Mouse (Mus musculus) c-Kit-positive CD71-positive TER-119-positive erythroid progenitor cells, embryonic 14.5 days (primary cell): Measurements from ENCODE around the gene Aldh1l2.
"Not testable (repeated sequence)": the region's sequence is repeated elsewhere in the genome, so short reads cannot be mapped to it uniquely, and the experiment has no call there.

Experiments used
- DNase-seq: peaks from one replicate; pipeline ENCODE4 v3.0.0-alpha.2; 2013; ENCODE audit warnings: low spot score

Aldh1l2 gene

DNA sequence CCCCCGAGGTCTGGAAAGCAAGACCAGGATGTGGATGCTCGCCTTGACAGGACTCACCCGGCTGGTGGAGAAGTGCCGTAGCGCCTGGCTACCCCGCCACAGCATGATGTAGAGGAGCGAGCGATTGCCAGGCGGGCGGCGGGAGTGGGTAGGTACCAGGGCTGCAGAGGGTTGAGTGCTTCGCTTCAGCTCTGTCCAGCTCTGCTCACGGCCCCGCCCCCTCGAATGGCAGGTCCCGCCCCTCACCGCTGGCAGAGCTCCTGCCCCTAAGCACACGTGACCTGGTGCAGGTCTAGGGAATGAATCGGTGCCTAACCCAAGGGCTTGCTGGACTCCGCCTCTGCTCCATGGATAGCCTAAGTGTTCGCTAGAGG, at the start of gene Aldh1l2:
Gene Aldh1l2 (minus strand): TSS at position 231 of the 374 bp plus-strand sequence.
- no peak for DNase-seq

DNA sequence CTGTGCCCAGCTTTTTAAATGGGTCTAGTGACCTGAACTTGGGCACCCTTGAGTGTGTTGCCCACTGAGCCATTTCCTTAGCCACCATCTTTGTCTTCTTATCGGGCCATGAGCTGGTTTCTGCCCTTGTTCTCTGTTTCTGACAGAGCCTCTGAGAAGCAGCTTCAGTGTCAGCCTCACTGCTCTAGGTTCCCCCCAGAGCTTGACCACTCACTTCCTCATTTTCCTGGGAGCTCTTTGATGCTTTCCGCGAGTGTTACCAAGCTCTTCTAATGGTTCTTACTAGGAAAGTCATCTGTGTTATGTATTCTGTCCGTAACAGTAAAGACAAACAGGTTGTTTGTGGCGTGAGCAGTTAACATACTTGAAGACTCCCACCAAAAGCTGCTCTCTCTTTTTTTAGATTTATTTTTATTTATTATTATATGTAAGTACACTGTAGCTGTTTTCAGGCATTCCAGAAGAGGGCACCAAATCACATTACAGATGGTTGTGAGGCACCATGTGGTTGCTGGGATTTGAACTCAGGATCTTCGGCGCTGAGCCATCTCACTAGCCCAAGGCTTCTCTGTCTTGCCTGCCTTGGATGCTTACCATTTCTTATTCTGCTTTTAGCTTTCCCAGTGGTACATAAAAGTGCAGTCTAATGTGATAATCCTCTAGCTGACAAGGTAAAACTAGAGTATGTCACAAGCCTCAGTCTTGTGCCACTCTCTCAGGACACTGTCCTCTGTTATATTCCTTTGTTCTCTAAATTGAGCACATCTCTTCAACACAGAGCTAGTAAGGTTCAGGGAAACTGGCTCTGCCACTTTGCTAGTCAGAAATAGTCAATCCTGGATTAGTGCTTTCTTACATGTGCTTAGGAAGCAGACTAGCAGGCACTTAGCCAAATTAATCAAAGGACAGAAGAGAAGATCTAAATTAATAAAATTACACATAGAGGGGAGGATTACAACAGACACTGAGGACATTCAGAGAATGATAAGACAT, 31.8 kb upstream of the Aldh1l2 start:
- no peak for DNase-seq

DNA sequence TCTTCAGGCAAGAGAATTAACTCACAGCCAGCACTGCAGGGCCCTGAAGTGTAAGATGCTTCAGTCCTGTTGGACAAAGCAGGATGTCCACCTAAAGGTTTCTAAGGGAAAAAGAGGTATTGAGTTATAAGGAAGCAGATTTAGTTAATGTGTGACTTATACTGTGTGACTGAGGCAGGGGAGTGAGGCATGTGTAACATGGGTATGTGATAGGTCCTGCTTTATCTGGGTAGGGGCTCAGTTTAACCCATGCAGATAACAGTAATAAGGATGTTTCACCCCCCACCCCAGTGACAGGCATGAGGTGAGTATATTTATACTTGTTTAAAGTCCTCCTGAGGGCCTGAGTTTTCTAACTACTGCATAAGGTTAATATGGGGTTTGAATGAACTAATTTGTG, 29.1 kb upstream of the Aldh1l2 start:
- DNase-seq: no peak

- DNase-seq: no peak
Observed at GRCm38 (mm10) chr10:83545341-83545740, 11.4 kb upstream of the Aldh1l2 start.

GRCm38 (mm10) chr10:83544103-83544479, 10.2 kb upstream of the Aldh1l2 start:
- peak; percentile 30 for DNase-seq

DNA sequence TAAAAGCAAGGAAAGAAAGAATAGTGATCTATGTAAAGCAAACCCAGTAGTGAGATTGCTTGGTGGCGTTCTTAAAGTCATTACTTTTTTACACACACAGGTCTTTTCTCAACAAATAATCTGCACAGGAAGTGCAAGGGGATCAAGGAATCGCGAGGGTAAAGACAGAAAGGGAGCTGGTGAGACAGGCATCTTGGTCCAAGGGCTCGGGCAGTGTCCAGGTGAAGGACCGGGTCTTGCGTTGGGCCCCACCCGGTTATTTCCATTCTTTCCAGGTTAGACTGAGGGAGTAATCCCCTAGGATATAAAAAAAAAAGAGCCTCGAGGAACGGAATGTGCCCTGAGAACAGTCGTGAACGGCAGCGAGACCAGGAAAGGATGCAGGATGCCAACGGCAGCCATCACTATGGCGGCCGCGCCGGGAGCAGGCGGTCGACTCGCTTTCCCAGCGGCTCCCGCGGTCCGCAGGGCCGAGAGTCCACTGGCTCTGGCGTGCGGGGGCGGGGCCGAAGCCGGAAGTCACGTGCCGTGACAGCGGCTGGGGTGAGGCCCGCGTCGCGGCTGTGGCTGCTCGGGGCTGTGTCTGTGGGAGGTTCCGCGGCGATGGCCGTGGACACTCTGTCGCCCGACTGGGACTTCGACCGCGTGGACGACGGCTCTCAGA, 9.6 kb upstream of the Aldh1l2 start, which contains the start of gene Washc4:
Gene Washc4 (plus strand): TSS at position 314 of the 664 bp plus-strand sequence.
- peak; percentile 83 for DNase-seq

DNA sequence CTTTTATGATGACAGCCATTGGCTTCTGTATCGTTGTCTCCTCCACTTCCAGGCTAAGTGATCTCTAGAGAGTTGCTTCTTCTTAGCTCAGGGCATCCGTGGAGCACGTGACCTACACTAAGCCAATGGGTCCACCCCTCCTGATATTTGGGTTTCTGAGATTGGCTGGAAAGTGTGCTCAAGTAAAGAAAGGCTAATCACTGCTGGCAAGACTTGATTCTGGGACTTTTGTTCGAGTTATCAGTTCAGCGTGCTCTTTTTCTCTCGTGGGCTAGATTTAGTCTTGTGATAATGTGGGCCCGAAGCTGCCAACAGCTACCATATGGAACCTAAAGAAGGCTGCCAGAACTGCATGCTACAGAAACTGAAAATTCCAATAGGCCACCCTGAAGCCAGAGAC, 8.3 kb upstream of the Aldh1l2 start:
- DNase-seq: no peak

DNA sequence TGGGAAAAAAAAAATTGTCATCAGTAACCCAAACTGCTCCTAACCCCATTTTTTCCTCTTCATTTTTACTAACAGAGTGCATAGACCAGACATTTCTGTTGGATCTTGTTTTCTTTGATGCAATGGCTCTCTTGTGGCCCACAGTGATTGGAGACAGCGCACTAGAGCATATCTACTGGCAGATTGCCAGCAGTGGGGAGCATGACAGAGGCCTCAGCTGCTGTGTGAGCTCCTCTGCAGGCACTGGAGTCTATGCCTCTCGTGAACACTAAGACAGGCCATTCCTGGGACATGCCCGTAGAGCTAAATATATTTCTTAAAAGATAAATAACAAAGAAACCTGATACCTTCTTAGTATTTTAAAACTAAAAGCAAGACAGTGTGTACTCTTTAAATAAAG, 6.2 kb upstream of the Aldh1l2 start:
- DNase-seq: no peak

DNA sequence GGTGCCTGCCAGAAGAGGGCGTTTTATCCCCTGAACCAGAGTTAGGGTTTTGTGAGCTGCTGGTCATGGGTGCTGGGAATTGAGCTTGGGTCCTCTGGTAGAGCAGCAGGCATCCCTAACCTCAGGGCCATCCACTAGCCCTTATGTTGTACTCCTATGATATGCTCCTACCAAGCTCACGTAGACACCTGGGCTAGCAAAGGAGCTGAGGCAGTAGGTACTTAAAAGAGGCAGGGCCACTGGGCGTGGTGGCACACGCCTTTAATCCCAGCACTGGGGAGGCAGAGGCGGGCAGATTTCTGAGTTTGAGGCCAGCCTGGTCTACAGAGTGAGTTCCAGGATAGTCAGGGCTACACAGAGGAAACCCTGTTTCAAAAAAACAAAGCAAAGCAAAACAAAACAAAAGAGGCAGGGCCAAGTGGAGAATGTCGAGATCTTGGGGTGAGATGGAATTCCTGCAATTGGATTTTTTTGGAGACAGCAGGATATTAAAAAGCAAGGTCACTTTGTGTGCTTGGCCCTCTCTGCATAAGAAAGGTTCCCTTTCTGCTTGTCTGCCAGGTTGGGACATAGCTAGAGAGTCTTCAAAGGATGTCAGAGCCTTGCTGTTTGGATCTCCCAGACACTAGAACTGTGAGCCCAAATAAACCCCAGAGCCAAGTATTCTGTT, 5.5 kb upstream of the Aldh1l2 start:
- DNase-seq: no peak

DNA sequence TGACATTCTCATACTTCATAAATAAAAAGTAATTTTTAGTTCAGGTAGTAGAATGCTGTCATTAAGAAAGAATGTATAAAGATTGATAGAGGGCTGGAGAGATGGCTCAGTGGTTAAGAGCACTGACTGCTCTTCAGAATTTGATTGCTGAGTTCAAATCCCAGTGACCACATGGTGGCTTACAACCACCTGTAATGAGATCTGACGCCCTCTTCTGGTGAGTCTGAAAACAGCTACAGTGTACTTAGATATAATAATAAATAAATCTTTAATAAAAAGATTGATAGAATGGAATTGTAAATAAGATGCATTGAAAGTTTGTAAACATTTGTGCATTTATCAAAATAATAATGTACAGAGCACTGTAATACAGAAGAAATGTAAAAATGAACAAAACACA, 2.5 kb upstream of the Aldh1l2 start:
- DNase-seq: no peak

DNA sequence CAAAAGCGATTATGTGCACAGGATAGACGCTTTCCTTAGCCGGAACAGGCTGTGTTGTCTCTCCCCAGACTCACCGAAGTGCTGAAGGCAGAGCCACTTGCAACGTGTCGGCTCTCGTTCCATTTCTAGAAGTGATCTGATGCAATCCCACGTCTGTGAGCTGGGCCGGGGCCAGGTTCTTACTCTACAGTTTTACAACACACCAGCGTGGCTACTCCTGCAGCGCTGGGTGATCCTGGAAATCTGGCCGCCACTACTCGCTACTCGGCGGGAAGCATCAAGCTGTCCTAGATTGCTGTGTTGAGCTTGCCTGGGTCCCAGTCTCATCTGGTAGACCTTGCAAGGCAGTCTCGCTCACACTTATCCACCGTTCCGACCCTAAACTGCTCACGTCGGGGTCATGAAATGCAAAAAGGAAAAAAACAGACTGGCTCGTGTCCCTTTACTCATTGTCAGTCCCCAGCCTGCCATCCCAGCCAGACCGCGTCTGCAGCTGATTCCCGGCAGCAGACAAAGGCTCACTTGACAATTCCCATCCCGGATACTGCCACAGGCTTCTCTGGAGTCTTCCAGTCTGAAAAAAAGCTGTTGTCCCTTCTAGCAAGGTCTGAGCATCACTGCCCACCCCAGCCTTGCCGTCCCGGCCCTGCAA, 556 bp downstream of the Aldh1l2 start:
- no peak for DNase-seq

GRCm38 (mm10) chr10:83530384-83530967, 3.5 kb downstream of the Aldh1l2 start:
- DNase-seq: no peak

DNA sequence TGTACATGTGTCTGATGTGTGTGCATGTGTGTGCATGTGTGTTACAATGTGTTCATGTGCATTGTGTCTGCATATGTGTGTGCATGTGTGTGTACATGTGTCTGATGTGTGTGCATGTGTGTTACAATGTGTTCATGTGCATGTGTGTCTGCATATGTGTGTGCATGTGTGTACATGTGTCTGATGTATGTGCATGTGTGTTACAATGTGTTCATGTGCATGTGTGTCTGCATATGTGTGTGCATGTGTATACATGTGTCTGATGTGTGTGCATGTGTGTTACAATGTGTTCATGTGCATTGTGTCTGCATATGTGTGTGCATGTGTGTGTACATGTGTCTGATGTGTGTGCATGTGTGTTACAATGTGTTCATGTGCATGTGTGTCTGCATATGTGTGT, 9.7 kb downstream of the Aldh1l2 start:
- not testable (repeated sequence) for DNase-seq

GRCm38 (mm10) chr10:83520990-83521389, 12.9 kb downstream of the Aldh1l2 start:
- no peak for DNase-seq

DNA sequence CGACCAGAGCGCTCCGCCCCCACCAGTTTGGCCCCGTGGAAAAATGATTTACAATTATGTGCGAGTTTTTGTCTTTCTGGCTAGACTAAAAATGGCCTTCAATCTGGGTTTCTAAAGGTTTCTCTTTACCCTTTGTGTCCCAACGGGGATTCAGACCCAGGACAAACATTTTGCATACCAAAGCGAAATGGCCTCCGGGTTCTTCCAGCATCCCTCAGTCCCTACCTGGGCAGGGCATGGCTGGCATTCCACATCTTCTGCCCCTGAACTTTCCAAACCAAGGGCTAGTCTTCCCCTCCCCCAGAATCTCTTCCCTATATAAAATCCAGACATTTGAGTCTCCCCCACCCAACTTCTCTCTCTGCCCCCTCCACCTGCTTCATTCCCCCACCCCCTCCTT, 20.2 kb downstream of the Aldh1l2 start:
- DNase-seq: no peak

DNA sequence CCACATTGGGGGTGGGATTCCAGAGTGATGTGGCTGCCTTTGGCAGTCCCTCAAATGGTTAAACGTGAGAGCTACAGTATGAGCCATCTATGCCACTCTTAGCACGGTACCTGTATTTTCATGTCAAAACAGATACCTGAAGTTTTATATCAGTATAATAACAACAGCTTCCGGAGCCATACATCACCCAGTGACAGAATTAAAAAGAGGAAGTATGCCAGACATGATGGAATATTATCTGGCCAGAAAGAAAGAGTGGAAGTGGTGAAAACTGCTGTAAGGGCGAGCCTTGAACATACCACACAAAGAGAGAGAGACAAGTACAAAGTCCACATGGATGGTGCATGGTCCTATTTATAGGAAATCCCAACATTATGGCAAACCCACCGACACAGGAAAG, 22.6 kb downstream of the Aldh1l2 start:
- no peak for DNase-seq

GRCm38 (mm10) chr10:83508962-83509660, 24.8 kb downstream of the Aldh1l2 start:
- no peak for DNase-seq

DNA sequence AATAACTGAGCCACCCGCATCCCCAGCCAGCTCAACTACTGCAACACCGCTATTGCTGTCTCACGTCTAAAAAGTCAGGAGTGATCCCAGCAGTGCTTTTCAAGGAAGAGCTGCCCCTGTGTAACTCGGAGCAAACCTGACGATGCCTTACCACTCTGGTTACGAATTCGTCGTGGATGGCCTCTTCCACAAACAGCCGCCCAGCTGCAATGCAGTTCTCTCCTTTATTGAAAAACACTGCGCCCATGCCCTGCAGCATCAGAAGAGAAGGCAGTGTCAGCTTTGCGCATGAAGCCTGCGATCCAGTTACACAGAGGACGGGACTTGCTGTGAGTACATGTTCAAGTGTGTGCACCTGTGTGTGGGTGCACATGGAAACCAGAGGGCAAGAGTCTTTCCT, 36.6 kb downstream of the Aldh1l2 start:
- DNase-seq: no peak

DNA sequence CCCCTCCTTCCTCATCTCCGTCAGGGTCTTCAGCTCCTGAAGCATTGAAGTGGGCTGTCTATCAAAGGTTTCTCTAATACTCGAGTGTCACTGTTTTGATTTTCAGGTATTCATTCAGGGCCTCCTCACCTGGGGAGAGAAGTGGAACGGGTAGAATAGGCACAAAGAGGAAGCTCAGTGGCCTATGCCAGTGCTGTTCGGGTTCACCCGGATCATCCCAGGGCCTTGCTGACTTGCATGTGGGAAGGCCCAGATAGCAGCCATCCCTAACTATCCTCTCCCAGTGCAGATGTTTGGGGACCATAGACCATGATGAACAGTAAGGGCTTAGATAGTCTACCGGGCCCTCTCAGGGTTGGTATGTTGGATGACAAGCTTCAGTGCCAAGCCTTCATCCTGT, 43.4 kb downstream of the Aldh1l2 start:
- DNase-seq: no peak

GRCm38 (mm10) chr10:83477286-83477685, 56.7 kb downstream of the Aldh1l2 start:
- no peak for DNase-seq

DNA sequence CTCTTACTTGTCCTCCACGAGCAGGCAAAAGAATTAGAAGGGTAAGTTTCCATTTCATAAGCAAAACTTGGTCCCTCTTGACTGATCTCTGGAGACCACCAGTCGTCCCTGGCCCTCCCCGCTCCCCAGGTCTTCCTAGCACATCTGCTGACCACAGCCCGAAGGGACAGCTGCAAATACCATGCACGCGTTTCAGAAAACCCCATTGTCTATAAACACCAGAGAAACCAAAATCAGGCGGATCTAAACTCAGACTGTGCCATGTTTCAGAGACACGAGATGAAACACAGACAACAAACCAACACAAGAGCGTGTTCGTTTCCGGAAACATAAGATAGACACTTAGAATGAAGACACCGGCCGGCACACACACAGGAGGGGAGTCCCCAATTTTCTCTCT, 58.7 kb downstream of the Aldh1l2 start:
- DNase-seq: no peak
